Mouse (Mus musculus) intestine, embryonic 16.5 days (tissue): ENCODE measurements around the gene Zbtb7a. TPM values are rescaled to one million over a fixed set of nuclear protein-coding genes. Genes with fewer than 3 reads are reported as not detected.

Source experiments
- ATAC-seq: fragments of 200-750 bp; cut with Nextera tagmentation; 2 replicates; pipeline ENCODE4 v1.8.0; 2017; ENCODE audit warnings: moderate TSS enrichment, moderate library complexity
- H3K27ac ChIP-seq: fragments of 300-500 bp; sonication (generic); 2 replicates; pipeline ENCODE4 v1.5.1; 2014; ENCODE audit warnings: mild to moderate bottlenecking, low read length
- H3K27me3 ChIP-seq: fragments of 300-500 bp; sonication (generic); replicated peaks from 2 replicates; pipeline ENCODE4 v1.6.1; 2014; ENCODE audit warnings: low read length, control low read depth, mixed read lengths; ENCODE audit not compliant: control insufficient read depth, insufficient read depth
- H3K36me3 ChIP-seq: fragments of 300-500 bp; sonication (generic); 2 replicates; pipeline ENCODE4 v1.6.1; 2014; ENCODE audit warnings: low read length, control low read depth; ENCODE audit not compliant: control insufficient read depth, insufficient read depth
- H3K4me1 ChIP-seq: fragments of 300-500 bp; sonication (generic); 2 replicates; pipeline ENCODE4 v1.6.1; 2014; ENCODE audit warnings: low read length, control low read depth, mixed read lengths; ENCODE audit not compliant: control insufficient read depth, insufficient read depth
- H3K4me2 ChIP-seq: fragments of 300-500 bp; sonication (generic); 2 replicates; pipeline ENCODE4 v1.6.1; 2014; ENCODE audit warnings: low read depth, low read length, control low read depth
- H3K4me3 ChIP-seq: fragments of 300-500 bp; sonication (generic); 2 replicates; pipeline ENCODE4 v1.5.1; 2014; ENCODE audit warnings: mild to moderate bottlenecking, low read length
- H3K9ac ChIP-seq: fragments of 300-500 bp; sonication (generic); 2 replicates; pipeline ENCODE4 v1.6.1; 2014; ENCODE audit warnings: low read depth, low read length
- H3K9me3 ChIP-seq: fragments of 300-500 bp; sonication (generic); 2 replicates; pipeline ENCODE4 v1.6.1; 2016; ENCODE audit warnings: low read length, control low read depth; ENCODE audit not compliant: control insufficient read depth
- WGBS: fragments of 180-500 bp; shearing (Covaris S2); extraction: QIAGEN DNeasy Blood & Tissue Kit; methylation state at CpG from one replicate; pipeline ENCODE4 v1.1.7; 2014; 5-methylcytosine and 5-hydroxymethylcytosine counted together
- polyA plus RNA-seq: library from polyadenylated mRNA; unstranded; fragments of >200 nt; fragmentation: Nextera tagmentation; extraction: Ambion mirVana; gene quantifications from 2 replicates; pipeline ENCODE4 v1.2.1, GENCODE M21; 2015

Gene Zbtb7a
- polyA plus RNA-seq, 1 experiment from 2014 or later = 47.4 TPM

GRCm38 (mm10) chr10:81191342-81191982, 56.4 kb downstream of the Zbtb7a start:
- Histone ChIP-seq H3K27me3 (peaks cover 12% of the 10 kb centered on the region; the same call in 1 of the 2 replicates), H3K9ac (peak overlapping the region; percentile 90; the same call in 1 of the 2 replicates), H3K4me1 (peaks cover 27% of the 10 kb centered on the region), H3K4me3 (no peak overlapping the region), H3K36me3 (peaks cover 18% of the 10 kb centered on the region), H3K9me3 (no peaks in the 10 kb centered on the region), H3K4me2 (peak overlapping the region; percentile 98), H3K27ac (no peak overlapping the region)
- ATAC-seq = no peak
- 81% methylated on average over 18 of the region's 18 CpGs for WGBS

DNA sequence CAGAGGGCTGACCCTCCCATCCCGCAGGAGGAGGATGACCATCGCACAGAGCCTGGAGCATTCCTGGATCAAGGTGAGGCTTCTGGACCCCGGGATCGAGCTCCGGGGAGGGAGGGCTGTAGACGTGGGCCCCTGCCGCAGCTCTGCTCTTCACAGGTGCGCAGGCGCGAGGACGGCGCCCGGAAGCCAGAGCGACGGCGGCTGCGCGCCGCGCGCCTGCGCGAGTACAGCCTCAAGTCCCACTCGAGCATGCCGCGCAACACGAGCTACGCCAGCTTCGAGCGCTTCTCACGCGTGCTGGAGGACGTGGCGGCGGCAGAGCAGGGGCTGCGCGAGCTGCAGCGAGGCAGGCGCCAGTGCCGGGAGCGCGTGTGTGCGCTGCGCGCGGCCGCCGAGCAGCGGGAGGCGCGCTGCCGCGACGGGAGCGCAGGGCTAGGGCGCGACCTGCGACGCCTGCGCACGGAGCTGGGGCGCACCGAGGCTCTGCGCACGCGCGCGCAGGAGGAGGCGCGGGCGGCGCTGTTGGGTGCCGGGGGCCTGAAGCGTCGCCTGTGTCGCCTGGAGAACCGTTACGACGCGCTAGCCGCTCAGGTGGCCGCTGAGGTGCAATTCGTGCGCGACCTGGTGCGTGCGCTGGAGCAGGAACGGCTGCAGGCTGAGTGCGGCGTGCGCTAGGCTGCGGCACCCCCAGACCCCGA, 57.4 kb downstream of the Zbtb7a start:
- Histone ChIP-seq H3K4me3 (peak overlapping the region; percentile 66), H3K9ac (peak overlapping the region; percentile 90), H3K9me3 (no peaks in the 10 kb centered on the region), H3K27me3 (peaks cover 12% of the 10 kb centered on the region; the same call in 1 of the 2 replicates), H3K4me1 (peaks cover 27% of the 10 kb centered on the region), H3K4me2 (peak overlapping the region; percentile 98), H3K27ac (peak overlapping the region; percentile 96), H3K36me3 (peaks cover 16% of the 10 kb centered on the region)
- ATAC-seq = peak; percentile 90
- WGBS = 1% methylated on average over 88 of the region's 93 CpGs

DNA sequence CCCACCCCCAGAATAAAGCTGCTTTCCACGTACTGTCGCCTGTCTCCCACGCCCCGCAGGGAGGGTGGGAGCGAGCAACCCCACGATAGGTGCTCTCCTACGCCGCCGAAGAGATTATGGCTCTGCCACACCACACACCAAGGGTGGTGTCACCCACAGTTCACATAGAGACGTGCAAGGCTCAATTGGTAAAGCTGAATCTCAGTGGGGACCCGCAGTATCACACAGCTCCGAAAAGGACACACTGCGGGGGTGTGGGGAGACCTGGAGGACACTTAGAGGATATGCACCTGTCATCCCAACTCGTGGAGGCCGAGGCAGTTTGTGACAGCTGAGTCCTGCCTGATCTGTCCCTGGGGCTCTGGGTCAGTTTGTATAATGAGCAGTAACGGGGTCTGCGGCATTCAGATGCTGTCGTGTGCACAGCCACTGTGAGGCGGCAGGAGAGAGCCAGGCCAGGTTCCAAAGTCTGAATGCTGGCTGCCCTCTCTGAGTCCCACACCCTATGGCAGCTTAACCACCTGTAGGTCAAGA, 58.0 kb downstream of the Zbtb7a start:
- Histone ChIP-seq H3K4me3 (peak overlapping the region; percentile 66), H3K4me1 (peaks cover 27% of the 10 kb centered on the region), H3K36me3 (peaks cover 15% of the 10 kb centered on the region), H3K9me3 (no peaks in the 10 kb centered on the region), H3K27ac (peak overlapping the region; percentile 96), H3K27me3 (peaks cover 12% of the 10 kb centered on the region; the same call in 1 of the 2 replicates), H3K9ac (peak overlapping the region; percentile 90), H3K4me2 (peak overlapping the region; percentile 98)
- peak; percentile 27 for ATAC-seq
- WGBS = 4% methylated on average over 19 of the region's 19 CpGs

- ATAC-seq = no peak
- H3K9ac ChIP-seq = peak overlapping the region; percentile 54
- H3K27ac ChIP-seq = peak overlapping the region; percentile 75
- peaks cover 12% of the 10 kb centered on the region for H3K36me3 ChIP-seq
- H3K4me1 ChIP-seq = peaks cover 27% of the 10 kb centered on the region
- H3K27me3 ChIP-seq = peaks cover 12% of the 10 kb centered on the region; the same call in 1 of the 2 replicates
- WGBS = 9% methylated on average over 37 of the region's 37 CpGs
- H3K4me2 ChIP-seq = peak overlapping the region; percentile 30
- H3K4me3 ChIP-seq = peak overlapping the region; percentile 24
- no peaks in the 10 kb centered on the region for H3K9me3 ChIP-seq
Measured at GRCm38 (mm10) chr10:81193991-81194774, 59.2 kb downstream of the Zbtb7a start.

DNA sequence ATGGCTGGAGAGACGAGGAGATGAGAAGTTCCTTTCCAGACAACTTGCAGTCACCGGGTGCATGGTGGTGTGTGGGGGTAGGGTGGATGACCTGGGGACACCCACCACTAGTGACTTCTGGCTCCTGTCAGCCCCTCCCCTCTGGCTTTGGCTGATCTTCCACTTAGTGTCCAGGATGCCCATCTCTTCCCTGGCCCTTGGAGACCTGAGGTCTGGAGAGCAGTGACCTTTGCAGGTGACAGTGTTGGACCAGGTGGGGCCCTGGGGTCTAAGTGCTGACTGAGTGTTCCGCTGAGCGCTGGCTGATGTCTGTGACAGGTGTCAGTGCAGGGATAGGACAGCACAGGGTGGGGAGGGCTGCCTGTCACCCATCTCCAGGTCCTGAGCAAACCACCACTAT, 60.3 kb downstream of the Zbtb7a start:
- Histone ChIP-seq H3K9me3 (no peaks in the 10 kb centered on the region), H3K27me3 (peaks cover 12% of the 10 kb centered on the region; the same call in 1 of the 2 replicates), H3K4me2 (peak overlapping the region; percentile 30), H3K36me3 (peaks cover 6% of the 10 kb centered on the region), H3K4me1 (peaks cover 27% of the 10 kb centered on the region), H3K27ac (peak overlapping the region; percentile 75; the same call in 1 of the 2 replicates), H3K9ac (peak overlapping the region; percentile 54; the same call in 1 of the 2 replicates), H3K4me3 (peak overlapping the region; percentile 24)
- WGBS = 68% methylated on average over 4 of the region's 4 CpGs
- ATAC-seq = no peak

DNA sequence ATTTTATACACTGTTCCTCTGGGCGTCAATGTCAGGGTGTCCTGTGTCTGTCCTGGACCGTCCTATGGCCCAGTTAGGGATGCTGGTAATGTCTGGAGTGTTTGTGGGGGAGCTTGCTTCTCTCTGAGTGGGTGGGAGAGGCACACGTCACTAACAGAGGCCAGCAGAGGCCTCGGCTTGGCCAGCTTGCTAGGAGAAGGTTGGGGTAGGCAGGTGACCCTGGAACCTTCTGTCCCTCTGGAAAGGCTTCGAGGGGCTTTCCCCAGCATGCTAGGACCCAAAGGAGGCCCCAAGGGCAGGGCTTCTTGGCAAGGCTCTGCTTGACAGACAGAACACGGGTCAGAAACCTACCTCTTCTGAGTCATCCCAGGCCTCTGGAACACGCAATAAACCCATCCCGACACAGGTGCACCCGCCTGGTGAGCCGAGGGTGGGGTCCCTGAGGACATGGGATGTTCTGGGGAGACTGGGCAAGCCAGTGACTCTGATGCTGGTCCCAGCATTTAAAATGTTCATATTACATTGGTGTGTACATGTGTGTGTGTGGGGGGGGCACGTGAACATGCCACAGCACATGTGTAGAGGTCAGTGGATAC, 61.5 kb downstream of the Zbtb7a start:
- Histone ChIP-seq H3K27ac (no peak overlapping the region), H3K27me3 (peaks cover 12% of the 10 kb centered on the region; the same call in 1 of the 2 replicates), H3K36me3 (no peaks in the 10 kb centered on the region), H3K4me3 (no peak overlapping the region), H3K4me1 (peaks cover 27% of the 10 kb centered on the region), H3K4me2 (no peak overlapping the region), H3K9ac (no peak overlapping the region), H3K9me3 (no peaks in the 10 kb centered on the region)
- no peak for ATAC-seq
- 63% methylated on average over 11 of the region's 11 CpGs for WGBS

- ATAC-seq = no peak
- Histone ChIP-seq H3K36me3 (no peaks in the 10 kb centered on the region), H3K4me1 (peaks cover 21% of the 10 kb centered on the region), H3K27ac (no peak overlapping the region), H3K9ac (no peak overlapping the region), H3K4me2 (no peak overlapping the region), H3K4me3 (no peak overlapping the region), H3K27me3 (peaks cover 12% of the 10 kb centered on the region; the same call in 1 of the 2 replicates), H3K9me3 (no peaks in the 10 kb centered on the region)
- 54% methylated on average over 6 of the region's 6 CpGs for WGBS
Measured at GRCm38 (mm10) chr10:81197305-81197704, 62.3 kb downstream of the Zbtb7a start.

DNA sequence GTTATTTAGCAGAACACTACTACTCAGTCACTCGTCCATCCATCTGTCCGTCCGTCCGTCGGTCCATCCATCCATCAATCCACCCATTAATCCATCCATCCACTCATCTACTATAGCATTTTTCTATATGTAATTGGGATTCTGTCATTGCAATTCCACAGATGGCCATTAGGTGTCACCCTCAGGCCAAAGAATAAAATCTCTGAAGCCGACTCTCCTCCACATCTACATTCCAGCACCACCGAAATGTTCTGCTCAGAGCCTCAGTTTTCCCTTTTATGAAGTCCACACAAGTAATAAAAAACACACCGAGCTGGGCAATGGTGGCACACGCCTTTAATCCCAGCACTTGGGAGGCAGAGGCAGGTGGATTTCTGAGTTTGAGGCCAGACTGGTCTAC, 63.2 kb downstream of the Zbtb7a start:
- no peak overlapping the region for H3K4me2 ChIP-seq
- H3K27me3 ChIP-seq = peaks cover 9% of the 10 kb centered on the region; the same call in 1 of the 2 replicates
- H3K4me3 ChIP-seq = no peak overlapping the region
- H3K27ac ChIP-seq = no peak overlapping the region
- no peaks in the 10 kb centered on the region for H3K36me3 ChIP-seq
- no peak for ATAC-seq
- no peak overlapping the region for H3K9ac ChIP-seq
- 1% methylated on average over 9 of the region's 9 CpGs for WGBS
- H3K4me1 ChIP-seq = peaks cover 17% of the 10 kb centered on the region
- H3K9me3 ChIP-seq = no peaks in the 10 kb centered on the region
